Mouse (Mus musculus): ENCODE measurements around the gene Syt7.
A peak's percentile ranks its signal among the peaks of the same experiment; 100 is the strongest.

The Syt7 gene

GRCm38 (mm10) chr19:10425484-10426270 lies 36.8 kb downstream of the Syt7 start:
- no peak for DNase-seq

- no peak for DNase-seq
Measured at GRCm38 (mm10) chr19:10426312-10426711, 37.4 kb downstream of the Syt7 start.

- DNase-seq = no peak
Measured at GRCm38 (mm10) chr19:10426793-10427192, 37.9 kb downstream of the Syt7 start.

- DNase-seq = no peak
Measured at GRCm38 (mm10) chr19:10427431-10427830, 38.5 kb downstream of the Syt7 start.

- no peak for DNase-seq
Measured at GRCm38 (mm10) chr19:10429371-10429770, 40.5 kb downstream of the Syt7 start.

GRCm38 (mm10) chr19:10431410-10431809 lies 42.5 kb downstream of the Syt7 start:
- no peak for DNase-seq

GRCm38 (mm10) chr19:10431841-10432240 lies 43.0 kb downstream of the Syt7 start:
- DNase-seq = no peak

- no peak for DNase-seq
Measured at GRCm38 (mm10) chr19:10433225-10433624, 44.3 kb downstream of the Syt7 start.

- DNase-seq = no peak
Measured at GRCm38 (mm10) chr19:10433879-10434540, 45.1 kb downstream of the Syt7 start.

GRCm38 (mm10) chr19:10434927-10435326 lies 46.0 kb downstream of the Syt7 start:
- DNase-seq = no peak

- peak; percentile 54 for DNase-seq
Measured at GRCm38 (mm10) chr19:10435908-10436307, 47.0 kb downstream of the Syt7 start.

- no peak for DNase-seq
Measured at GRCm38 (mm10) chr19:10436726-10437125, 47.8 kb downstream of the Syt7 start.

- DNase-seq = no peak
Measured at GRCm38 (mm10) chr19:10437521-10437920, 48.6 kb downstream of the Syt7 start.

GRCm38 (mm10) chr19:10444685-10445369 lies 55.9 kb downstream of the Syt7 start:
- no peak for DNase-seq

- no peak for DNase-seq
Measured at GRCm38 (mm10) chr19:10448275-10448674, 59.4 kb downstream of the Syt7 start.

- DNase-seq = no peak
Measured at GRCm38 (mm10) chr19:10449190-10449589, 60.3 kb downstream of the Syt7 start.

GRCm38 (mm10) chr19:10449708-10450107 lies 60.8 kb downstream of the Syt7 start:
- DNase-seq = peak; percentile 64

GRCm38 (mm10) chr19:10454718-10455436 lies 66.0 kb downstream of the Syt7 start:
- no peak for DNase-seq

GRCm38 (mm10) chr19:10455437-10455806 lies 66.5 kb downstream of the Syt7 start:
- no peak for DNase-seq

- DNase-seq = peak; percentile 68
Measured at GRCm38 (mm10) chr19:10456752-10457483, 68.0 kb downstream of the Syt7 start, which contains the start of gene Lrrc10b. Gene Lrrc10b, minus strand, starts transcription at chr19:10457473.

GRCm38 (mm10) chr19:10457484-10457800 lies 68.6 kb downstream of the Syt7 start:
- peak; percentile 39 for DNase-seq

- DNase-seq = no peak
Measured at GRCm38 (mm10) chr19:10458096-10458495, 69.2 kb downstream of the Syt7 start.

- DNase-seq = no peak
Measured at GRCm38 (mm10) chr19:10459907-10460306, 71.0 kb downstream of the Syt7 start.

Data from thymus, postnatal 14 days (tissue).